Mouse (Mus musculus): ENCODE data around the gene Gm5346. TPM values are rescaled to one million over a fixed set of nuclear protein-coding genes. Genes with fewer than 3 reads are reported as not detected.

The Gm5346 gene
- total RNA-seq (2023), result not detected

DNA sequence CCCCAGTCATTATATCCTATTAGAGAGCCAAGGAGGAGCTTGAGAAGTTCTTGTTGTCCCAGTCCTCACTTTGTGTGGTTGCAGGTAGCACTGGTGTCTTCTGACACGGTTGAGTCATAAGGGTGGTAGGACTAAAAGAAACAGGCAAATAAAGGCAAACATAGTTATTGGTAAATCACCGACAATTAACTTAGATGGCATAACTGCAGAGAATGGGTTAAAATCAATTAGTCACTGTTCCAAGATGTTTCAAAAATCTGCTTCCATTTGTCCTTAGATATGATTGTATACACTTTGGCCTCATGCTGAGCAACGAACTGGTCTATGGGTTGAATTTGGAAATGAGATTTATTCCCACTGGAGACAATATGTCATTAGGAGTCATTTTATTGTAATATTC is at the start of gene Gm5346:
TSS of gene Gm5346 (minus strand) at position 101 of the 400 bp plus-strand sequence.

DNA sequence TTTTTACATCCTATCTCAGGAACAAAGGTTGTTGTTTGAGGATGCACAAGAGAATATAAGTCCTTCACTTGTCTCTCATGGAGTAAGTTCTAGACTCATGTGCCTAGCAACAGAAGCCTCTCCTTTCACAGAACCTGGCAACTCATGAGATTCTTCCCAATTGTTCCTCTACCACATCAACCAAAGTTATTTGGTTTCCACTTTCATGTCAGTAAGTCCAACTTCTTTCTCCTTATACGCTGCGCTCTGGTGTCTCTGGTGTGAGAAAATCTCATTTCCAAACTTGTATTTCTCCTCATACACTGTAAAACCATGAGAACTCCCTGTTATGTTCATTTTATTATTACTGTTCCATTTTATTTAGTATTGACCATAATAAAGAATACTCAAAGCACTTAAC is 50.5 kb downstream of the Gm5346 start, which contains the start of gene Adam26a:
TSS of gene Adam26a (minus strand) at position 101 of the 400 bp plus-strand sequence.

Other genes with a start within 250 kb of the Gm5346 start
- not detected for gene Adam26b, start 99.2 kb downstream of the Gm5346 start, total RNA-seq (2023)
- gene Adam26a, start 50.6 kb downstream of the Gm5346 start, total RNA-seq (2023), result not detected
- gene Adam34, start 82.8 kb upstream of the Gm5346 start, total RNA-seq (2023), result not detected

All from CD4-positive naive resting alpha-beta T cell, adult 57 days (primary cell).